Mouse (Mus musculus): ENCODE measurements around the gene Aadacl3. TPM values are rescaled to one million over a fixed set of nuclear protein-coding genes. Genes with fewer than 3 reads are reported as not detected.

The Aadacl3 gene
- polyA plus RNA-seq (2015; fragmentation: Illumina TruSeq; extraction: RNeasy Lipid Tissue Mini Kit (QIAGEN cat#74804); ENCODE audit: insufficient read depth, low read depth, low replicate concordance), result not detected

GRCm38 (mm10) chr4:144463656-144464055, at the start of gene Aadacl3:
Gene Aadacl3 (minus strand): TSS chr4:144463756.

GRCm38 (mm10) chr4:144453217-144453616, 10.3 kb downstream of the Aadacl3 start, which contains the start of gene Gm9944:
Gene Gm9944 (minus strand): TSS chr4:144453317.

GRCm38 (mm10) chr4:144438672-144439071, 24.9 kb downstream of the Aadacl3 start, which contains the start of gene 1700012P22Rik:
Gene 1700012P22Rik (minus strand): TSS chr4:144438772.

GRCm38 (mm10) chr4:144408290-144408689, 55.3 kb downstream of the Aadacl3 start, which contains the start of gene Pramef12:
Gene Pramef12 (minus strand): TSS chr4:144408464.

Other genes with a start within 250 kb of the Aadacl3 start
- not detected for gene Pramel5, start 183.3 kb downstream of the Aadacl3 start, polyA plus RNA-seq (2015; fragmentation: Illumina TruSeq; extraction: RNeasy Lipid Tissue Mini Kit (QIAGEN cat#74804); ENCODE audit: insufficient read depth, low read depth, low replicate concordance)
- not detected for gene Gm13128, start 133.5 kb downstream of the Aadacl3 start, polyA plus RNA-seq (2015; fragmentation: Illumina TruSeq; extraction: RNeasy Lipid Tissue Mini Kit (QIAGEN cat#74804); ENCODE audit: insufficient read depth, low read depth, low replicate concordance)
- not detected for gene Gm13119, start 105.8 kb downstream of the Aadacl3 start, polyA plus RNA-seq (2015; fragmentation: Illumina TruSeq; extraction: RNeasy Lipid Tissue Mini Kit (QIAGEN cat#74804); ENCODE audit: insufficient read depth, low read depth, low replicate concordance)
- gene Pramef20, start 85.8 kb downstream of the Aadacl3 start, polyA plus RNA-seq (2015; fragmentation: Illumina TruSeq; extraction: RNeasy Lipid Tissue Mini Kit (QIAGEN cat#74804); ENCODE audit: insufficient read depth, low read depth, low replicate concordance), result not detected
- not detected for gene Pramef12, start 55.3 kb downstream of the Aadacl3 start, polyA plus RNA-seq (2015; fragmentation: Illumina TruSeq; extraction: RNeasy Lipid Tissue Mini Kit (QIAGEN cat#74804); ENCODE audit: insufficient read depth, low read depth, low replicate concordance)
- gene 1700012P22Rik, start 25.0 kb downstream of the Aadacl3 start, polyA plus RNA-seq (2015; fragmentation: Illumina TruSeq; extraction: RNeasy Lipid Tissue Mini Kit (QIAGEN cat#74804); ENCODE audit: insufficient read depth, low read depth, low replicate concordance), result not detected
- gene Gm9944, start 10.4 kb downstream of the Aadacl3 start, polyA plus RNA-seq (2015; fragmentation: Illumina TruSeq; extraction: RNeasy Lipid Tissue Mini Kit (QIAGEN cat#74804); ENCODE audit: insufficient read depth, low read depth, low replicate concordance), result not detected
- gene 9430007A20Rik, start 56.1 kb upstream of the Aadacl3 start, polyA plus RNA-seq (2015; fragmentation: Illumina TruSeq; extraction: RNeasy Lipid Tissue Mini Kit (QIAGEN cat#74804); ENCODE audit: insufficient read depth, low read depth, low replicate concordance), result not detected
- gene Gm13124, start 101.4 kb upstream of the Aadacl3 start, polyA plus RNA-seq (2015; fragmentation: Illumina TruSeq; extraction: RNeasy Lipid Tissue Mini Kit (QIAGEN cat#74804); ENCODE audit: insufficient read depth, low read depth, low replicate concordance), result not detected
- gene Aadacl4, start 150.0 kb upstream of the Aadacl3 start, polyA plus RNA-seq (2015; fragmentation: Illumina TruSeq; extraction: RNeasy Lipid Tissue Mini Kit (QIAGEN cat#74804); ENCODE audit: insufficient read depth, low read depth, low replicate concordance), result not detected
- not detected for gene Gm436, start 222.6 kb upstream of the Aadacl3 start, polyA plus RNA-seq (2015; fragmentation: Illumina TruSeq; extraction: RNeasy Lipid Tissue Mini Kit (QIAGEN cat#74804); ENCODE audit: insufficient read depth, low read depth, low replicate concordance)

Data from pancreas, adult 10 weeks (tissue).